ENCODE assay signal across 27 mouse cellular contexts in genomic region chr13:103642542-103643375, GRCm38 (mm10).
DNase-seq lines count a peak whose midpoint lies in the region; ATAC-seq and TF ChIP-seq lines count a peak whose summit lies in the region.
"Had no signal": no experiment of that assay in that cellular context is flagged by ENCODE, and none has a peak within 500 bp of the region (broad histone marks: within the 10 kb centered on the region; RNA-seq: fewer than 3 reads in every experiment).

No protein-coding gene starts in this region.

- peak; percentile 21 to 34 for DNase-seq in cerebellum, postnatal 14 days
- no peak for DNase-seq in cerebellum, adult 2 months
- DNase-seq in midbrain, embryonic 11.5 days (ENCODE audit: low spot score, missing footprints) = peak; percentile 57
- no peak for DNase-seq in midbrain, postnatal 0 days (ENCODE audit: low spot score)
- no peak for DNase-seq in neural tube, embryonic 10.5 days (ENCODE audit: extremely low spot score, low spot score)
- DNase-seq: cerebellum, adult 11 months; embryo, embryonic 11 days; gastrocnemius, postnatal 25 days; heart, adult 2 months; heart, postnatal 14 days; kidney, adult 9 months; kidney, postnatal 14 days; layer of hippocampus, adult 9-11 months; liver; lung, adult 2 months; lung, postnatal 10 days had no signal

- H3K27me3 ChIP-seq in cerebellum, adult 2 months (ENCODE audit: control insufficient read depth, insufficient read depth, low read length) = no peaks in the 10 kb centered on the region
- H3K27me3 ChIP-seq in midbrain, embryonic 11.5 days (ENCODE audit: control insufficient read depth, insufficient read depth, low read length) = no peaks in the 10 kb centered on the region
- H3K27me3 ChIP-seq in midbrain, postnatal 0 days (ENCODE audit: insufficient read depth, low read length) = no peaks in the 10 kb centered on the region
- H3K27me3 ChIP-seq: CH12.LX; embryonic facial prominence, embryonic 12.5 days; hindbrain, embryonic 12.5 days; midbrain, embryonic 15.5 days; neural tube, embryonic 12.5 days had no signal

- H3K27ac ChIP-seq in cerebellum, adult 2 months (ENCODE audit: insufficient read depth, low read length) = no peak overlapping the region
- H3K27ac ChIP-seq in midbrain, embryonic 11.5 days (ENCODE audit: low read depth, low read length) = no peak overlapping the region
- no peak overlapping the region for H3K27ac ChIP-seq in midbrain, postnatal 0 days (ENCODE audit: low read depth, low read length)
- H3K27ac ChIP-seq: embryonic facial prominence, embryonic 12.5 days; heart, adult 2 months; hindbrain, embryonic 12.5 days; liver, embryonic 14.5 days; macrophage; midbrain, embryonic 15.5 days; neural tube, embryonic 12.5 days had no signal

- H3K4me1 ChIP-seq in cerebellum, adult 2 months (ENCODE audit: control insufficient read depth, insufficient read depth, low read length) = no peaks in the 10 kb centered on the region
- peaks cover 7% of the 10 kb centered on the region for H3K4me1 ChIP-seq in midbrain, embryonic 11.5 days (ENCODE audit: control insufficient read depth, insufficient read depth, low read length)
- 0 out of 2 replicates have a peak, but pooled peaks cover 2% of the 10 kb centered on the region for H3K4me1 ChIP-seq in midbrain, postnatal 0 days (ENCODE audit: insufficient read depth, low read length)
- H3K4me1 ChIP-seq: embryonic facial prominence, embryonic 12.5 days had no signal

- no peaks in the 10 kb centered on the region for H3K36me3 ChIP-seq in midbrain, embryonic 11.5 days (ENCODE audit: control insufficient read depth, insufficient read depth, low read length)
- H3K36me3 ChIP-seq in midbrain, postnatal 0 days (ENCODE audit: insufficient read depth, low read length) = no peaks in the 10 kb centered on the region
- H3K36me3 ChIP-seq: embryonic facial prominence, embryonic 12.5 days; hindbrain, embryonic 12.5 days; midbrain, embryonic 15.5 days; neural tube, embryonic 12.5 days had no signal

- no peak overlapping the region for H3K4me3 ChIP-seq in cerebellum, adult 2 months (replicated peaks; ENCODE audit: insufficient read depth, low read depth, low read length)
- no peak overlapping the region for H3K4me3 ChIP-seq in midbrain, embryonic 11.5 days (ENCODE audit: low read depth, low read length)
- no peak overlapping the region for H3K4me3 ChIP-seq in midbrain, postnatal 0 days (ENCODE audit: low read depth, low read length)
- H3K4me3 ChIP-seq: embryonic facial prominence, embryonic 12.5 days; heart, adult 2 months; hindbrain, embryonic 12.5 days; midbrain, embryonic 15.5 days; neural tube, embryonic 12.5 days had no signal

- no peak for TF ChIP-seq POLR2A in cerebellum, adult 2 months (IDR thresholded peaks at IDR 0.05; ENCODE audit: borderline replicate concordance, insufficient read depth, low read length)

- no peak for ATAC-seq in midbrain, embryonic 11.5 days (ENCODE audit: low FRiP score)
- ATAC-seq in midbrain, postnatal 0 days (ENCODE audit: low FRiP score) = no peak
- peak; percentile 47; the same call in 1 of the 2 replicates for ATAC-seq in common myeloid progenitor, adult 5-6 weeks (replicated peaks; ENCODE audit: low read depth, poor library complexity, severe bottlenecking)
- ATAC-seq: activated CD4-positive, CD25-positive, alpha-beta regulatory T cell, adult 4 months; forebrain, embryonic 14.5 days; intestine, embryonic 16.5 days had no signal

- 59% methylated on average over 10 of the region's 10 CpGs for WGBS in cerebellum, adult 2 months
- WGBS in midbrain, embryonic 11.5 days = 70% methylated on average over 10 of the region's 10 CpGs
- 64% methylated on average over 10 of the region's 10 CpGs for WGBS in midbrain, postnatal 0 days

- H3K9me3 ChIP-seq in midbrain, embryonic 11.5 days (ENCODE audit: control insufficient read depth, low read length) = no peaks in the 10 kb centered on the region
- no peaks in the 10 kb centered on the region for H3K9me3 ChIP-seq in midbrain, postnatal 0 days (ENCODE audit: low read length)
- H3K9me3 ChIP-seq: embryonic facial prominence, embryonic 12.5 days; hindbrain, embryonic 12.5 days; midbrain, embryonic 15.5 days; neural tube, embryonic 12.5 days had no signal

- no peak overlapping the region for H3K4me2 ChIP-seq in midbrain, embryonic 11.5 days
- H3K4me2 ChIP-seq in midbrain, postnatal 0 days (ENCODE audit: low read depth, low read length, poor library complexity, severe bottlenecking) = no peak overlapping the region
- H3K4me2 ChIP-seq: embryonic facial prominence, embryonic 12.5 days; hindbrain, embryonic 12.5 days; midbrain, embryonic 15.5 days; neural tube, embryonic 12.5 days had no signal

- H3K9ac ChIP-seq in midbrain, embryonic 11.5 days (ENCODE audit: low read length) = no peak overlapping the region
- no peak overlapping the region for H3K9ac ChIP-seq in midbrain, postnatal 0 days (replicated peaks; ENCODE audit: low read length, poor library complexity, severe bottlenecking)
- H3K9ac ChIP-seq: embryonic facial prominence, embryonic 12.5 days; hindbrain, embryonic 12.5 days; liver, embryonic 14.5 days; midbrain, embryonic 15.5 days; neural tube, embryonic 12.5 days had no signal

- TF ChIP-seq CTCF in cerebellum, adult 2 months (IDR thresholded peaks at IDR 0.05; ENCODE audit: borderline replicate concordance, insufficient read depth, low read depth, low read length) = no peak
- no peak for TF ChIP-seq CTCF in midbrain, postnatal 0 days (IDR thresholded peaks at IDR 0.05)

Comparison
In these comparisons a context has a peak if more than half of its experiments do, and no peak if none do; other contexts are left out.
1. DNase-seq: peak in cerebellum, postnatal 14 days (2 of 2) and midbrain, embryonic 11.5 days (single experiment); none in cerebellum, adult 2 months (0 of 2), midbrain, postnatal 0 days (single experiment) and neural tube, embryonic 10.5 days (single experiment).